Mouse (Mus musculus) forebrain, embryonic 11.5 days (tissue): ENCODE results near the gene Wee2. TPM values are rescaled to one million over a fixed set of nuclear protein-coding genes. Genes with fewer than 3 reads are reported as not detected.

Source experiments
- ATAC-seq: fragments of 200-750 bp; cut with Nextera tagmentation; replicated peaks from 2 replicates; pipeline ENCODE4 v1.8.0; 2017; ENCODE audit warnings: moderate TSS enrichment; ENCODE audit not compliant: low FRiP score
- DNase-seq: peaks from one replicate; pipeline ENCODE4 v3.0.0-alpha.2; 2017; ENCODE audit warnings: low spot score
- H3K27ac ChIP-seq: fragments of 300-500 bp; sonication (generic); 2 replicates; pipeline ENCODE4 v1.5.1; 2014; ENCODE audit warnings: low read depth, low read length
- H3K27me3 ChIP-seq: fragments of 300-500 bp; sonication (generic); 2 replicates; pipeline ENCODE4 v1.6.1; 2014; ENCODE audit warnings: mild to moderate bottlenecking, low read length, mixed read lengths; ENCODE audit not compliant: control insufficient read depth, insufficient read depth
- H3K36me3 ChIP-seq: fragments of 300-500 bp; sonication (generic); 2 replicates; pipeline ENCODE4 v1.6.1; 2014; ENCODE audit warnings: mild to moderate bottlenecking, low read length, moderate library complexity, mixed read lengths; ENCODE audit not compliant: control insufficient read depth, insufficient read depth
- H3K4me1 ChIP-seq: fragments of 300-500 bp; sonication (generic); replicated peaks from 2 replicates; pipeline ENCODE4 v1.6.1; 2014; ENCODE audit warnings: low read length, mixed read lengths; ENCODE audit not compliant: control insufficient read depth, insufficient read depth
- H3K4me2 ChIP-seq: fragments of 300-500 bp; sonication (generic); 2 replicates; pipeline ENCODE4 v1.6.1; 2014; ENCODE audit warnings: low read depth, mild to moderate bottlenecking, low read length, moderate library complexity, mixed read lengths; ENCODE audit not compliant: severe bottlenecking
- H3K4me3 ChIP-seq: fragments of 300-500 bp; sonication (generic); 2 replicates; pipeline ENCODE4 v1.5.1; 2014; ENCODE audit warnings: low read depth, low read length
- H3K9ac ChIP-seq: fragments of 300-500 bp; sonication (generic); 2 replicates; pipeline ENCODE4 v1.6.1; 2014; ENCODE audit warnings: low read length
- H3K9me3 ChIP-seq: fragments of 300-500 bp; sonication (generic); 2 replicates; pipeline ENCODE4 v1.6.1; 2016; ENCODE audit warnings: low read length, mixed read lengths; ENCODE audit not compliant: control insufficient read depth
- WGBS: fragments of 180-500 bp; shearing (Covaris S2); extraction: QIAGEN DNeasy Blood & Tissue Kit; methylation state at CpG from one replicate; pipeline ENCODE4 v1.1.7; 2014; 5-methylcytosine and 5-hydroxymethylcytosine counted together
- polyA plus RNA-seq: library from polyadenylated mRNA; unstranded; fragments of >200 nt; fragmentation: Nextera tagmentation; extraction: Ambion mirVana; gene quantifications from 2 replicates; pipeline ENCODE4 v1.2.1, GENCODE M21; 2014

Wee2 gene
- 0.12 and 0.15 TPM in 2 replicates for polyA plus RNA-seq

DNA sequence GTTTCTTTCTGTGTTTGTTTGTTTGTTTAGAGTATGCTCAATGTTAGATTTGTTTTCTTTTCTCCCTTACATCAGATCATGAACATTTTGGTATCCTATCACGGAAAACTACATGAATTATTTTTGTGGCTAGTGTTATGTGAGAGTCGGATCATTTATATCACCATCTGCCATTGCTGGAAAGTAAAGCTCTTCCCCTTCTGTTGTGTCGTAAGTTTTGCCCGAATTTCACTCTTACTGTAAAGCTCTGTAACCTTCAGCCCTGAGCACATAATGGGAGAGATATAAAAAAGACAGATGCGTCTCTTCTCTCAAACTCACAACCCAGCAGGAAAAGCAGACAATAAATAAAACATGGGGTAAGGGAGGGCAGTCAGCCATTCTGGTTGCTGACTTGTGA lies at the start of gene Wee2:
TSS of gene Wee2 (plus strand) at position 153 of the 400 bp plus-strand sequence.
- Histone ChIP-seq H3K4me3 (no peak within 1 kb of the TSS), H3K27me3 (no peaks in the 10 kb centered on the region; the same call in 1 of the 2 replicates), H3K9ac (no peak within 1 kb of the TSS), H3K9me3 (no peaks in the 10 kb centered on the region), H3K27ac (no peak within 1 kb of the TSS), H3K4me1 (no peaks in the 10 kb centered on the region; the same call in 1 of the 2 replicates), H3K36me3 (no peaks in the 10 kb centered on the region), H3K4me2 (no peak within 1 kb of the TSS)
- ATAC-seq (no peak), DNase-seq (no peak)
- WGBS, result 84% methylated on average over 5 of the region's 5 CpGs

DNA sequence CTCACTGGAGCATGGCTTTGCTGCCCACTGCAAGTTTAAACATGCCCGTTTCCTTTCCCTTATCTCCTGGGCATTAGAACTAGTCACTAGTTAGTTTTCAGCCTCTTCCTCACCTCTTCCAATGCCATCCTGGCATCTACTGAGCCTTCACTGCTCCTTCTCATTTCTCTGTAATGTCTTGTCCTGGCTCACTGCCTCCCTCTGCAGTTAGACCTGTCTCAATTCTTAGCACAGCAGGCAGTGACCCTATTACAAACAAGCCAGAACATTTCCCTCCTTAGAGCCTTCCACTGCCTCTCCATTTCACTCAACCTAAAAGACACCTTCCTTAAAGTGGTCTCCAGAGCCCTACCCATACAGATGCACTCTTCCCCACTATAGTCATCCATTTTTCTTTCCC lies 47.9 kb upstream of the Wee2 start:
- Histone ChIP-seq H3K36me3 (no peaks in the 10 kb centered on the region; the same call in 1 of the 2 replicates), H3K27ac (no peak overlapping the region), H3K27me3 (no peaks in the 10 kb centered on the region), H3K4me2 (no peak overlapping the region), H3K9ac (no peak overlapping the region), H3K9me3 (no peaks in the 10 kb centered on the region), H3K4me3 (no peak overlapping the region), H3K4me1 (no peaks in the 10 kb centered on the region)
- 88% methylated on average over 1 of the region's 1 CpGs for WGBS
- ATAC-seq (no peak), DNase-seq (no peak)

DNA sequence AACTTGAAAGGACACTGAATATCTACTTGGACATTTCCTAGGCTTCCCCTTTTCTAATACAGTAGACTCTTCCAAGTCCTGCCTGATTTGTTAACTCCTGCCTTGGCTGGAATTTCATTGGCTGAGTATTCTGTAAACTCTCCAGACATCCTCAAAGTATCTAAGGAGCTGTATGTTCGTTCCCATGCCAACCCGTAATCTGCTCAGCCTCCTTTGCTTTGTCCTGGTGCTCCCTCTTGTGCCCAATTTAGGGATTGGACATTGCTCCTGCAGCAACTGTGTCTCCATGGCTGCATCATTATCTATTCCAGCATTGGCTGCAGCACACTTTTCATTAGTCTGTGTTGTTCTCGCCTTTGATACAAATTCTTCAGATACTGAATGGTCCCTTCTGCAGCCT lies 45.7 kb upstream of the Wee2 start:
- no peaks in the 10 kb centered on the region for H3K9me3 ChIP-seq
- peak; percentile 81 for DNase-seq
- H3K4me1 ChIP-seq, result no peaks in the 10 kb centered on the region
- no peak overlapping the region for H3K4me3 ChIP-seq
- no peak overlapping the region for H3K4me2 ChIP-seq
- H3K27ac ChIP-seq, result no peak overlapping the region
- 22% methylated on average over 3 of the region's 3 CpGs for WGBS
- H3K9ac ChIP-seq, result no peak overlapping the region
- H3K36me3 ChIP-seq, result no peaks in the 10 kb centered on the region
- no peaks in the 10 kb centered on the region for H3K27me3 ChIP-seq
- ATAC-seq, result peak; percentile 94

DNA sequence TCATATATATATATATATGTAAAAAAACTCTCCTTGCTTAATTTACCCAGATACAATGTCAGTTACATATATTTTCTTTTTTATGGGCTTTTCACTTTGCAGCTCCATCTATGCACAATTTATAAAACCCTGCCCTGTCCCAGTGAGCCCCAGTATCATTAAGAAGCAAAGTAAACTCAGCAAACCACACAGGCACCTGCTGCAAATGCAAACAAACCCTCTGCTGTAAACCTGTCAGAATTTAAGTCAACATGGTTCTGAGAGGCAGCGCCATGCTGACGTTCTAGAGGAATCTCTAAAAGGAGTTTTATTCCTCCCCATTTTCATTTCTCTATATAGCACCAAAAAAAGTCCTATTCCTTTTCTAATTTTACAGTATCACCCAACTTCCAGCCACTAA lies 36.9 kb upstream of the Wee2 start:
- no peak overlapping the region for H3K9ac ChIP-seq
- 93% methylated on average over 2 of the region's 2 CpGs for WGBS
- H3K36me3 ChIP-seq, result no peaks in the 10 kb centered on the region; the same call in 1 of the 2 replicates
- H3K4me3 ChIP-seq, result no peak overlapping the region
- H3K27me3 ChIP-seq, result no peaks in the 10 kb centered on the region
- H3K4me1 ChIP-seq, result no peaks in the 10 kb centered on the region
- no peak overlapping the region for H3K27ac ChIP-seq
- no peaks in the 10 kb centered on the region for H3K9me3 ChIP-seq
- H3K4me2 ChIP-seq, result no peak overlapping the region
- ATAC-seq, result no peak
- no peak for DNase-seq

DNA sequence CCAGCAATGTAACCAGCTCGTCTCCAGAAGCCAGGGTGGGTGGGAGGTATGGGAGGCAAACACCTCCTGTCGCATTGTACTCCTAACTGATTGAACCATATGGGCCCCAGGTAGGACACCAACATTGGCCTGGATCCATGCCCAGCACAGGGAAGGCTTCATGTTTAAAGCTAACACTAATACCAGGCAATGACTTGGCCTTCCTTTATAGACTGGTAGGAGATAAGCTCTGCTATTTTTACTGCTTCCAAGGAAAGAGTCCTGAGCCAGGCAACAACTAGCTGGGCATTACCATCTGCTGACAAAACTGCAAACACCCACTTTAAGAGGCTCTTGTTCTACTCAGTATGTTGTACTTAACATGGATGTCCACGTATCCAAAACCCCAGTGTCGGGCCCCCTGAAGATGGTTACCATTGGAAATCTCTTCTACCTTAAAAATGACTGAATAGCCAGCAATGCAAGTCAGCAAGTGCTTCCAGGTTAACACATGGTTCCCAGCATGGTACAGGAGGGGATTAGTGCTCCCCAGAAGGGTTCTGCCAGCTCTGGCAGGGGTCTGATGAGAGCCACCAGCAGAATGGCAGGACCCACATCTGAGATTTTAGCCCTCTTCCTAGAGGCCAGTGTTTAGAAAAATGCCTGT lies 35.1 kb upstream of the Wee2 start:
- Histone ChIP-seq H3K27ac (no peak overlapping the region), H3K4me1 (no peaks in the 10 kb centered on the region), H3K4me3 (no peak overlapping the region), H3K9ac (no peak overlapping the region), H3K9me3 (no peaks in the 10 kb centered on the region), H3K36me3 (no peaks in the 10 kb centered on the region; the same call in 1 of the 2 replicates), H3K27me3 (no peaks in the 10 kb centered on the region), H3K4me2 (no peak overlapping the region)
- DNase-seq (no peak), ATAC-seq (no peak)
- WGBS, result 94% methylated on average over 4 of the region's 4 CpGs

DNA sequence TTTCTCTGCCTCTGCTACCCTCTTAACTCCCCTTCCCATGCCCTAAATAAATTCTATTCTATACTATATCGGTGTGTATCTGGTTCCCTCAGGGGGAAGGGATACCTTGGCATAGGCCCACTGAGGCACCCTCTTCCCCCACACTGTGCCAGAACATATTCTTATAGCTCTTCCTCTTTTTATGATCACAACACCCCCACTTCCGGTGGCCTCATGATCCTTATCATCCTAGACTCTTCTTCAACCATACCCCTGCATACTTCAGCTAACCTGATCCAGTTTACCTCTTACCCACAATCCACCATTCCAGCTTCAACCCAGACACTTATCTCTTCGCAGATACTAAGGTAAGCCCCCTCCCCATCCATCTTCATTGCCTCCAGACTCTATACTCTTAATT lies 27.8 kb upstream of the Wee2 start:
- no peaks in the 10 kb centered on the region; the same call in 1 of the 2 replicates for H3K36me3 ChIP-seq
- H3K27me3 ChIP-seq, result no peaks in the 10 kb centered on the region
- H3K4me2 ChIP-seq, result no peak overlapping the region
- 92% methylated on average over 3 of the region's 3 CpGs for WGBS
- no peak overlapping the region for H3K9ac ChIP-seq
- no peak overlapping the region for H3K4me3 ChIP-seq
- DNase-seq (no peak), ATAC-seq (no peak)
- no peak overlapping the region for H3K27ac ChIP-seq
- H3K9me3 ChIP-seq, result no peaks in the 10 kb centered on the region
- H3K4me1 ChIP-seq, result no peaks in the 10 kb centered on the region

DNA sequence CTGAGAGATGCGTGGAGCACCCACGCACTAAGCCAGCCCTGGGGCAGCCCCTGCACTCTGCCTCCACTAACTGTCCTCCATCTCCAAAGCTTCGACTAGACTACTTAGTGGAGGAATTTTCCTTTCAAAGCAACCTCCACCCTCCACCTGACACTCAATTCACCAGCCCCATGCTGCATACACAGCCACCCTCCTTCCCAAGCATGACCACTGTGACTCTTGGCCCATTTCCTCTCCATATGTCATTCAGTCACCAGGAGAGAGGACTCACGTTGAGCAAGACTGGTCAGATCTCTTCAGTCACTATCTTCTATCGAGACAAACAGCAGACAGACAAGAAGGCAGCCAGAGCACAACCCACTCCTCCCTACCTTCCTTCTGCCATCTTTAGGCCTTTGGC lies 25.8 kb upstream of the Wee2 start:
- DNase-seq, result no peak
- H3K27ac ChIP-seq, result no peak overlapping the region
- H3K4me1 ChIP-seq, result no peaks in the 10 kb centered on the region
- H3K27me3 ChIP-seq, result no peaks in the 10 kb centered on the region
- ATAC-seq, result no peak
- no peaks in the 10 kb centered on the region; the same call in 1 of the 2 replicates for H3K36me3 ChIP-seq
- no peaks in the 10 kb centered on the region for H3K9me3 ChIP-seq
- no peak overlapping the region for H3K4me2 ChIP-seq
- H3K9ac ChIP-seq, result no peak overlapping the region
- no peak overlapping the region for H3K4me3 ChIP-seq
- 91% methylated on average over 5 of the region's 5 CpGs for WGBS

DNA sequence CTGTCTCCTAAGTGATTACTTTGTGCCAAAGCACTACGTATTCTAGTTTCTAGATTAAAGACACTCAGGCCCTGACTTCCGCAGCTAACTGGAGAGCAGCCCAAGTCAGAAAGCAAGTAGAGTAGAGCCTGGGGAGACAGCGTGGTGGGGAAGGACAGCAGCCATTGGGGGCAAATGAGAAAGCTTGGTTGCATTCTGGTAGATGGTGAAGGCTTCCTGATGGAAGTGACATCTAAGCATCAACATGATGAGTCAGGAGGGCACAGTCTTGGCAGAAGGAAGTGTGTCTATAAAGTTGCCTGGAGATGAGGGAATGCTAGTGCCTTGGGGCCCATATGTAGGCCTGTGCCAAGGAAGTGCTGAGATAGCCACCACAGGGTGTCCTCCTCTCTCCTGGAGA lies 25.3 kb upstream of the Wee2 start:
- H3K9ac ChIP-seq, result no peak overlapping the region
- no peak for ATAC-seq

DNA sequence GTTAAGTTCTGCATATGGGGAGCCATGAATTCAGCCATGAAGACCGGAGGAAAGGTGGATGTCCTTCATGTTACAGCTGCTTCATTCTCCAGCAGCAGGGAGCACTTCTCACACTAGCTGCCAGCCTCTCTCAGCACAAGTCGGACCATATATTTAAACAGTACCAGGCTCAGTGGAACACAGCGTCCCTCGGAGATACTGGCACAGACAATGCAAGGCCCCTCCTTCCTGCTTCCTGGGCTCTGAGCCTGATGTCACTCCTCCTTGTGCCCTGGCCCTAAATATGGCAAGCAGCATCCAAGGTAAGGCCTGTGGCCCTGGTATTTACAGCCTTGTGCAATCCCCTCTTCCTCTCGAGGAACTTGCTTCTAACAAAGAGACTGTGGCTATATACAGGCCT lies 23.1 kb upstream of the Wee2 start:
- DNase-seq, result no peak
- no peak overlapping the region for H3K27ac ChIP-seq
- no peaks in the 10 kb centered on the region for H3K4me1 ChIP-seq
- 82% methylated on average over 5 of the region's 5 CpGs for WGBS
- no peak overlapping the region for H3K4me2 ChIP-seq
- no peak overlapping the region for H3K9ac ChIP-seq
- no peaks in the 10 kb centered on the region for H3K36me3 ChIP-seq
- no peaks in the 10 kb centered on the region for H3K9me3 ChIP-seq
- no peak for ATAC-seq
- H3K4me3 ChIP-seq, result no peak overlapping the region
- no peaks in the 10 kb centered on the region for H3K27me3 ChIP-seq

More for the DNA sequence above, 25.3 kb upstream of the Wee2 start:
- Histone ChIP-seq H3K9me3 (no peaks in the 10 kb centered on the region), H3K27ac (no peak overlapping the region), H3K4me3 (no peak overlapping the region), H3K27me3 (no peaks in the 10 kb centered on the region), H3K36me3 (no peaks in the 10 kb centered on the region; the same call in 1 of the 2 replicates), H3K4me2 (no peak overlapping the region), H3K4me1 (no peaks in the 10 kb centered on the region)
- WGBS, result 93% methylated on average over 3 of the region's 3 CpGs
- DNase-seq, result no peak
